Mouse (Mus musculus) MEL (cell line): ENCODE measurements around the gene Cyp51.

ENCODE experiments used
- CTCF ChIP-seq, 3 experiments: IDR thresholded peaks in 2 of 3; conservative IDR thresholded peaks in 1 of 3; 2 replicates each; pipeline ENCODE4 v1.5.1; 2011 to 2012; ENCODE audit warnings: low read length in 3 of 3, low read depth in 2 of 3, mild to moderate bottlenecking in 2 of 3, improper control_type of control experiment in 1 of 3, inconsistent platforms in 1 of 3, mixed read lengths in 1 of 3, moderate library complexity in 1 of 3; ENCODE audit not compliant: control insufficient read depth in 1 of 3, insufficient read depth in 1 of 3, poor library complexity in 1 of 3, severe bottlenecking in 1 of 3
- EP300 ChIP-seq, 2 experiments: IDR thresholded peaks; 2 replicates each; pipeline ENCODE4 v1.6.1; 2011; ENCODE audit warnings: improper control_type of control experiment in 2 of 2, low read length in 2 of 2, low read depth in 1 of 2, mild to moderate bottlenecking in 1 of 2
- MAX ChIP-seq: IDR thresholded peaks from 2 replicates; pipeline ENCODE4 v1.6.1; 2011; ENCODE audit warnings: low read length, improper control_type of control experiment
- NELFE ChIP-seq: IDR thresholded peaks from 2 replicates; pipeline ENCODE4 v1.6.1; 2011; ENCODE audit warnings: low read depth, low read length, improper control_type of control experiment
- RCOR1 ChIP-seq: IDR thresholded peaks from 2 replicates; pipeline ENCODE4 v1.6.1; 2012; ENCODE audit warnings: low read depth, mild to moderate bottlenecking, inconsistent platforms, low read length, improper control_type of control experiment
- TAL1 ChIP-seq: IDR thresholded peaks from 2 replicates; pipeline ENCODE4 v1.6.1; 2012; ENCODE audit warnings: mild to moderate bottlenecking, inconsistent platforms, low read length, moderate library complexity, mixed read lengths
- UBTF ChIP-seq: IDR thresholded peaks from 2 replicates; pipeline ENCODE4 v1.6.1; 2012; ENCODE audit warnings: low read depth, mild to moderate bottlenecking, inconsistent platforms, low read length, improper control_type of control experiment, moderate library complexity, borderline replicate concordance; ENCODE audit not compliant: insufficient read depth
- USF1 ChIP-seq: IDR thresholded peaks from 2 replicates; pipeline ENCODE4 v1.6.1; 2014; ENCODE audit warnings: low read depth, mild to moderate bottlenecking, inconsistent platforms, low read length, improper control_type of control experiment, moderate library complexity

- TF ChIP-seq MAX (no peak), EP300 (IDR thresholded peaks at IDR 0.05; ENCODE audit: low read depth in 1 of 2, low read length in 2 of 2) (no peak), UBTF (no peak), NELFE (no peak), CTCF (IDR thresholded peaks at IDR 0.05 in 2 of 3, conservative IDR thresholded peaks at IDR 0.05 in 1 of 3; ENCODE audit: control insufficient read depth in 1 of 3, insufficient read depth in 1 of 3, low read depth in 2 of 3, low read length in 3 of 3, poor library complexity in 1 of 3, severe bottlenecking in 1 of 3) (no peak), RCOR1 (no peak), TAL1 (no peak), USF1 (no peak)
Observed at GRCm38 (mm10) chr5:4040372-4040771, 64.2 kb downstream of the Cyp51 start.
